Mouse (Mus musculus) liver, adult 2 months (tissue): ENCODE data around the gene Mms22l. TPM values are rescaled to one million over a fixed set of nuclear protein-coding genes. Genes with fewer than 3 reads are reported as not detected.

Source experiments
- DNase-seq: peaks from one replicate; pipeline ENCODE4 v3.0.0-alpha.2; 2011; ENCODE audit warnings: low read depth, low spot score; ENCODE audit errors: extremely low read depth
- H3K27ac ChIP-seq: fragments of 200-500 bp; replicated peaks from 2 replicates; pipeline ENCODE4 v1.5.1; 2012; ENCODE audit warnings: low read depth, mild to moderate bottlenecking, control low read depth, inconsistent platforms, low read length; ENCODE audit not compliant: insufficient read depth
- H3K27me3 ChIP-seq: fragments of 200-500 bp; 2 replicates; pipeline ENCODE4 v1.6.1; 2012; ENCODE audit warnings: mild to moderate bottlenecking, moderate library complexity, low read length, inconsistent platforms; ENCODE audit not compliant: control insufficient read depth, insufficient read depth
- H3K36me3 ChIP-seq: fragments of 200-500 bp; 2 replicates; pipeline ENCODE4 v1.6.1; 2012; ENCODE audit warnings: low read length, inconsistent platforms; ENCODE audit not compliant: control insufficient read depth, insufficient read depth
- H3K4me1 ChIP-seq: fragments of 200-500 bp; 2 replicates; pipeline ENCODE4 v1.6.1; 2011; ENCODE audit warnings: low read length; ENCODE audit not compliant: control insufficient read depth, insufficient read depth
- H3K4me3 ChIP-seq: fragments of 200-500 bp; 2 replicates; pipeline ENCODE4 v1.5.1; 2011; ENCODE audit warnings: low read depth, mild to moderate bottlenecking, control low read depth, low read length, moderate library complexity; ENCODE audit not compliant: insufficient read depth
- H3K79me2 ChIP-seq: fragments of 200-500 bp; 2 replicates; pipeline ENCODE4 v1.6.1; 2012; ENCODE audit warnings: inconsistent platforms, mild to moderate bottlenecking, low read length, moderate library complexity; ENCODE audit not compliant: control insufficient read depth, insufficient read depth
- H3K9ac ChIP-seq: fragments of 200-500 bp; 2 replicates; pipeline ENCODE4 v1.6.1; 2012; ENCODE audit warnings: low read depth, mild to moderate bottlenecking, control low read depth, inconsistent platforms, low read length
- CTCF ChIP-seq: fragments of 200-500 bp; IDR thresholded peaks from 2 replicates; pipeline ENCODE4 v1.5.1; 2011; ENCODE audit warnings: low read depth, low read length, control low read depth
- POLR2A ChIP-seq: fragments of 200-500 bp; IDR thresholded peaks from 2 replicates; pipeline ENCODE4 v1.6.1; 2011; ENCODE audit warnings: low read length, control low read depth; ENCODE audit not compliant: insufficient read depth; ENCODE audit errors: extremely low read depth
- WGBS: fragments of 180-500 bp; shearing (Covaris S2); methylation state at CpG from one replicate; pipeline ENCODE4 v1.1.7; 2018; 5-methylcytosine and 5-hydroxymethylcytosine counted together
- polyA plus RNA-seq: library from polyadenylated mRNA; depleted of rRNA; stranded (reverse); fragments of >200 nt; gene quantifications from 2 replicates; pipeline ENCODE4 v1.2.3, GENCODE M21; 2012
- total RNA-seq: library from RNA; depleted of rRNA; stranded (reverse); fragments of >200 nt; gene quantifications from 2 replicates; pipeline ENCODE4 v1.2.3, GENCODE M21; 2014

The Mms22l gene
- total and polyA plus RNA-seq, 2 experiments: 0.89 to 2.8 TPM

GRCm38 (mm10) chr4:24577594-24577993, 81.3 kb downstream of the Mms22l start:
- 98% methylated on average over 5 of the region's 5 CpGs for WGBS
- Histone ChIP-seq H3K9ac (no peak overlapping the region), H3K36me3 (no peaks in the 10 kb centered on the region), H3K27ac (no peak overlapping the region), H3K4me3 (no peak overlapping the region), H3K27me3 (no peaks in the 10 kb centered on the region), H3K79me2 (no peaks in the 10 kb centered on the region), H3K4me1 (no peaks in the 10 kb centered on the region)
- TF ChIP-seq CTCF (no peak), POLR2A (no peak)
- DNase-seq: no peak

GRCm38 (mm10) chr4:24582295-24582694, 86.0 kb downstream of the Mms22l start:
- no peaks in the 10 kb centered on the region for H3K36me3 ChIP-seq
- TF ChIP-seq POLR2A (no peak), CTCF (no peak)

GRCm38 (mm10) chr4:24583997-24584396, 87.7 kb downstream of the Mms22l start:
- DNase-seq: no peak
- Histone ChIP-seq H3K27ac (no peak overlapping the region), H3K9ac (no peak overlapping the region), H3K27me3 (no peaks in the 10 kb centered on the region), H3K4me1 (no peaks in the 10 kb centered on the region), H3K4me3 (no peak overlapping the region), H3K79me2 (no peaks in the 10 kb centered on the region), H3K36me3 (no peaks in the 10 kb centered on the region)
- WGBS: 93% methylated on average over 3 of the region's 3 CpGs
- TF ChIP-seq POLR2A (no peak), CTCF (no peak)

More at GRCm38 (mm10) chr4:24582295-24582694, 86.0 kb downstream of the Mms22l start:
- no peak overlapping the region for H3K27ac ChIP-seq
- no peaks in the 10 kb centered on the region for H3K27me3 ChIP-seq
- 55% methylated on average over 1 of the region's 1 CpGs for WGBS
- H3K9ac ChIP-seq: no peak overlapping the region
- H3K4me1 ChIP-seq: no peaks in the 10 kb centered on the region
- DNase-seq: no peak
- H3K79me2 ChIP-seq: no peaks in the 10 kb centered on the region
- no peak overlapping the region for H3K4me3 ChIP-seq

- Histone ChIP-seq H3K27ac (no peak overlapping the region), H3K36me3 (no peaks in the 10 kb centered on the region)
These were observed 98.6 kb downstream of the Mms22l start for GRCm38 (mm10) chr4:24594824-24595223.

GRCm38 (mm10) chr4:24596942-24597611, 100.8 kb downstream of the Mms22l start:
- no peaks in the 10 kb centered on the region for H3K79me2 ChIP-seq
- no peak for DNase-seq
- TF ChIP-seq POLR2A (no peak), CTCF (no peak)
- H3K4me1 ChIP-seq: no peaks in the 10 kb centered on the region
- 80% methylated on average over 6 of the region's 6 CpGs for WGBS
- H3K27me3 ChIP-seq: no peaks in the 10 kb centered on the region
- no peak overlapping the region for H3K27ac ChIP-seq
- no peak overlapping the region for H3K4me3 ChIP-seq
- H3K9ac ChIP-seq: no peak overlapping the region
- H3K36me3 ChIP-seq: no peaks in the 10 kb centered on the region

More at GRCm38 (mm10) chr4:24594824-24595223, 98.6 kb downstream of the Mms22l start:
- H3K79me2 ChIP-seq: no peaks in the 10 kb centered on the region
- TF ChIP-seq CTCF: no peak
- TF ChIP-seq POLR2A: no peak
- no peaks in the 10 kb centered on the region for H3K27me3 ChIP-seq
- no peak overlapping the region for H3K9ac ChIP-seq
- DNase-seq: no peak
- no peak overlapping the region for H3K4me3 ChIP-seq
- H3K4me1 ChIP-seq: no peaks in the 10 kb centered on the region

- Histone ChIP-seq H3K9ac (no peak overlapping the region), H3K27me3 (no peaks in the 10 kb centered on the region), H3K4me3 (no peak overlapping the region), H3K79me2 (no peaks in the 10 kb centered on the region), H3K4me1 (no peaks in the 10 kb centered on the region), H3K36me3 (no peaks in the 10 kb centered on the region; the same call in 1 of the 2 replicates), H3K27ac (no peak overlapping the region)
- no peak for TF ChIP-seq CTCF
- TF ChIP-seq POLR2A: no peak
- 59% methylated on average over 1 of the region's 1 CpGs for WGBS
- no peak for DNase-seq
These were observed 102.4 kb downstream of the Mms22l start for GRCm38 (mm10) chr4:24598637-24599036.
